Mouse (Mus musculus): ENCODE data around the gene Akr1b8. TPM values are rescaled to one million over a fixed set of nuclear protein-coding genes. Genes with fewer than 3 reads are reported as not detected.
"Not testable (repeated sequence)": the region's sequence is repeated elsewhere in the genome, so short reads cannot be mapped to it uniquely, and the experiment has no call there.

The Akr1b8 gene
- polyA plus RNA-seq, 1 experiment from 2014 or later, result 23.0 TPM

DNA sequence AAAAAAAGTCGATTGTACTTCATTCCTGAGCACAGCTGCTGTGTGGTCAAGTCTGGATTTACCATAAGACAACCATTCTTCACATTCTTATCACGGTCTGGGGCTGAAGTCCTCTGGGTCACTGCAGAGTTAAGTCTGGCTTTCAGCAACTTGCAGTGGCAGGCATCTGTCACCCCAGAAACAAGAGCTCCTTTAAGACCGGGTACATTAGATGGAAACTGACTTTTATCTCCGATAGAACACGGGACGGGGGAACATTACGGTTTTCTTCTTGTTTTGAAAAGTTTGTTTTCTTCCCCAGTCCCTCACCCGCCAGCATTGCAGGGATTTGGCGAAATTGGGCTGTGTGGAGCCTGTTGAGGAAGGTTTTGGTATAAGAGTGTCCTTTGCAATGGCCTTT is 1.9 kb downstream of the Akr1b8 start:
- Histone ChIP-seq H3K4me1 (ENCODE audit: control insufficient read depth, insufficient read depth, low read length) (peaks cover 8% of the 10 kb centered on the region; the same call in 1 of the 2 replicates), H3K4me2 (no peak overlapping the region), H3K36me3 (ENCODE audit: control insufficient read depth, insufficient read depth, low read length) (no peaks in the 10 kb centered on the region), H3K4me3 (ENCODE audit: low read depth, low read length) (no peak overlapping the region), H3K27ac (ENCODE audit: low read depth, low read length) (no peak overlapping the region), H3K9me3 (ENCODE audit: control insufficient read depth, low read length) (no peaks in the 10 kb centered on the region), H3K9ac (ENCODE audit: low read length) (no peak overlapping the region), H3K27me3 (ENCODE audit: control insufficient read depth, insufficient read depth, low read length) (no peaks in the 10 kb centered on the region)
- DNase-seq (ENCODE audit: low spot score, missing footprints) (no peak), ATAC-seq (ENCODE audit: low FRiP score) (no peak)
- 86% methylated on average over 9 of the region's 9 CpGs for WGBS

DNA sequence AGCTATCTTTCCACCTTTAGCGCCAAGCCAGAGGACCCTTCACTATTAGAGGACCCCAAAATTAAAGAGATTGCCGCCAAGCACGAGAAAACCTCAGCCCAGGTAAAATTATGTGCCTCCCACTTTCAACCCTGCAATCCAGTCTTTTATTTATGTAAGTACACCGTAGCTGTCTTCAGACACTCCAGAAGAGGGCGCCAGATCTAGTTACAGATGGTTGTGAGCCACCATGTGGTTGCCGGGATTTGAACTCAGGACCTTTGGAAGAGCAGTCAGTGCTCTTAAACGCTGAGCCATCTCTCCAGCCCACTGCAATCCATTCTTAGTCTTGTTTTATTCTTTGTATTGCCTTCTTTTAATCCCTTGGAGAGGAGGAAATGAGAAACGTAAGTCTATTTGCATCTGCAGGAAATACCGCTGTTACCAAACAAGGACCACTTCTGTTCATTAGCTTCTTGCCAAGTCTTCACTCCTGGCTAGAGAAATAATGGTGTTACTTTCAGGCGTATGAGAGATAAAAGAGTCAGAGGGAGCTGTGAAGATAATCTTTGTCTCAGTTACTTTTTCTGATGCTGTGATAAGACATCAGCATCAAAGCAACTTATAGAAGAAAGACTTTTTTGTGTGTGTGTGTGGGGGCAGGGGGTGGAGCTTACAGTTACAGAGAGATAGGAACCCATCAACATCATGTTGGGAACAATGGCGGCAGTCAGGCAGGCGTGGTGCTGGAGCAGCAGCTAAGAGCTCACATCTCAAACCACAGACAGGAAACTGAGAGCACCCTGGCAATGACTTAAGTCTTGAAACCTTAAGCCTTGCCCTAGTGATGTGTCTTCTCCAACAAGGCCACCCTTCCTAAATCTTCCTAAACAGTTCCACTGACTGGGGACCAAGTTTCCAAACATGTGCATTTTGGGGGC is 10.6 kb downstream of the Akr1b8 start:
- no peaks in the 10 kb centered on the region; the same call in 1 of the 2 replicates for H3K4me1 ChIP-seq (ENCODE audit: control insufficient read depth, insufficient read depth, low read length)
- WGBS, result 89% methylated on average over 12 of the region's 12 CpGs
- DNase-seq (ENCODE audit: low spot score, missing footprints) (no peak), ATAC-seq (ENCODE audit: low FRiP score) (no peak)
- no peaks in the 10 kb centered on the region for H3K27me3 ChIP-seq (ENCODE audit: control insufficient read depth, insufficient read depth, low read length)
- H3K9ac ChIP-seq (ENCODE audit: low read length), result no peak overlapping the region
- H3K4me2 ChIP-seq, result no peak overlapping the region
- no peaks in the 10 kb centered on the region for H3K36me3 ChIP-seq (ENCODE audit: control insufficient read depth, insufficient read depth, low read length)
- no peak overlapping the region for H3K27ac ChIP-seq (ENCODE audit: low read depth, low read length)
- no peak overlapping the region for H3K4me3 ChIP-seq (ENCODE audit: low read depth, low read length)
- no peaks in the 10 kb centered on the region for H3K9me3 ChIP-seq (ENCODE audit: control insufficient read depth, low read length)

DNA sequence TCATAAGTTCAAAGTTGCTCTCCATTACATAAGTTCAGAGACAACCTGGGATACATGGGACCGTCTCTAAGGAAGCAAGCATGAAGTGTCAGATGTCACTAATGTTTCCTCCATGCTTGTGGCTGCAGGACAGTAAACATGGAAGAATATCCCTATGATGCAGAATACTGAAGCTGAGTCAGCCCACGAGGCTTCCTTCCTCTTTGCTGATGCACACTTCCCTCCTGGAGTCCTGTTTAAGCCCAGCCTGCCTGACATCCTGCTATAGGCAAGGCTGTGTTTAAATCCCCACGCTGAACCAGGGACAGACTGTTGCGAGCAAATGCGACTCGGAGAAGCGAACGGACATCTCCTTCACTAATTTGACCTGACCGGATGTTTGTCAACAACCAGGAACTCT is 14.1 kb downstream of the Akr1b8 start:
- Histone ChIP-seq H3K4me2 (no peak overlapping the region), H3K4me3 (ENCODE audit: low read depth, low read length) (no peak overlapping the region), H3K9me3 (ENCODE audit: control insufficient read depth, low read length) (no peaks in the 10 kb centered on the region), H3K27me3 (ENCODE audit: control insufficient read depth, insufficient read depth, low read length) (no peaks in the 10 kb centered on the region), H3K27ac (ENCODE audit: low read depth, low read length) (no peak overlapping the region), H3K36me3 (ENCODE audit: control insufficient read depth, insufficient read depth, low read length) (no peaks in the 10 kb centered on the region), H3K9ac (ENCODE audit: low read length) (no peak overlapping the region), H3K4me1 (ENCODE audit: control insufficient read depth, insufficient read depth, low read length) (no peaks in the 10 kb centered on the region; the same call in 1 of the 2 replicates)
- ATAC-seq (ENCODE audit: low FRiP score), result no peak
- DNase-seq (ENCODE audit: low spot score, missing footprints), result no peak
- WGBS, result 85% methylated on average over 9 of the region's 9 CpGs

DNA sequence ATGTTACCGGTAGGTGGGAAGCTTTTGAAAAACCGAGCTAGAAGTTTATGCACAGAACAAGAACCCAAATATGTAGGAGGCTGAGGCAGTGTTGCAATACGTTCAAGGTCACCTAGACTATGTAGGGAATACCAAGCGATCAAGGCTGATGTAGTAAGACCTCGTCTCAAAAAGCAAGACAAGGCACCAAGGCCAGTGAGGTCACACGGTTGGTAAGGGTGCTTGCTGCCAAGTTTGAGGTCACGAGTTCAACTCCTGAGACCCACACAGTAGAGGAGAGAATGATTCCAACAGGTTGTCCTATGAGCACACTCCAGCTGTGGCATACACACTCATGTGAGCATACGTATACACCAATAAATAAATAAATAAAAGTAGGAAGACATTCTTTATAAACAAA is 16.2 kb downstream of the Akr1b8 start:
- Histone ChIP-seq H3K9me3 (ENCODE audit: control insufficient read depth, low read length) (no peaks in the 10 kb centered on the region), H3K4me1 (ENCODE audit: control insufficient read depth, insufficient read depth, low read length) (no peaks in the 10 kb centered on the region; the same call in 1 of the 2 replicates), H3K9ac (ENCODE audit: low read length) (no peak overlapping the region), H3K4me2 (no peak overlapping the region), H3K27ac (ENCODE audit: low read depth, low read length) (no peak overlapping the region), H3K27me3 (ENCODE audit: control insufficient read depth, insufficient read depth, low read length) (no peaks in the 10 kb centered on the region), H3K4me3 (ENCODE audit: low read depth, low read length) (no peak overlapping the region), H3K36me3 (ENCODE audit: control insufficient read depth, insufficient read depth, low read length) (no peaks in the 10 kb centered on the region)
- DNase-seq (ENCODE audit: low spot score, missing footprints), result no peak
- WGBS, result 83% methylated on average over 8 of the region's 8 CpGs
- no peak for ATAC-seq (ENCODE audit: low FRiP score)

DNA sequence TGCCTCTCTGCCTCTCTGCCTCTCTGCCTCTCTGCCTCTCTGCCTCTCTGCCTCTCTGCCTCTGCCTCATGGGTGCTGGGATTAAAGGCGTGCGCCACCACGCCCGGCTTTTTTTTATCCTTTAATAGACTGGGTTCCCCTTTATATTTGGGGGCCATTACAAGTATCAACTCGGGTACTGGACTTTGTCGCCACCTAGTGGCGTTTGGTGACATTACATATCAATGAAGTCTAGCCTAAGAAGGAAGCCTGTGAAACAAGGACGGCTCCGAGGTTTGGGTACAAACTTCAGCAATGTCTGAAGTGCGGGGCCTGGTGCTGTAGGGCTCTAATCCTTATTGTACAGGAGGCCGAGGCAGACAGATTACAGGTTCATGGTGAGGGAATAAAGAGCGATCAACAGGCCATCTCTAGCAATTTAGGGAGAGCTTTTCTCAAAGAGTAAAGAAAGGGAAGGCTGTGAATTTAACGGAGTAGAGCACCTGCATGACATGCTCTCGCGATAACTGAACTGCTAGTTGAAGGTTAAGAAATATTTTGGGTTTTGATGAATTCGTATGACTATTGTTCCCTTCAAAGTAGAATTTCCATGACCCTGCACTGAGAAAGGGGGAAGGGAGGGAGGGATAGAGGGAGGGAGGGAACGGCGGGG is 17.9 kb downstream of the Akr1b8 start:
- Histone ChIP-seq H3K9me3 (ENCODE audit: control insufficient read depth, low read length) (no peaks in the 10 kb centered on the region), H3K4me2 (peak overlapping the region; percentile 19; the same call in 1 of the 2 replicates), H3K36me3 (ENCODE audit: control insufficient read depth, insufficient read depth, low read length) (no peaks in the 10 kb centered on the region), H3K27ac (ENCODE audit: low read depth, low read length) (no peak overlapping the region), H3K4me3 (ENCODE audit: low read depth, low read length) (no peak overlapping the region), H3K4me1 (ENCODE audit: control insufficient read depth, insufficient read depth, low read length) (no peaks in the 10 kb centered on the region; the same call in 1 of the 2 replicates), H3K27me3 (ENCODE audit: control insufficient read depth, insufficient read depth, low read length) (no peaks in the 10 kb centered on the region), H3K9ac (ENCODE audit: low read length) (no peak overlapping the region)
- 22% methylated on average over 18 of the region's 18 CpGs for WGBS
- peak; percentile 99 for DNase-seq (ENCODE audit: low spot score, missing footprints)
- 0 out of 2 replicates have a peak, but pooled peaks have one; percentile 27 for ATAC-seq (ENCODE audit: low FRiP score)

DNA sequence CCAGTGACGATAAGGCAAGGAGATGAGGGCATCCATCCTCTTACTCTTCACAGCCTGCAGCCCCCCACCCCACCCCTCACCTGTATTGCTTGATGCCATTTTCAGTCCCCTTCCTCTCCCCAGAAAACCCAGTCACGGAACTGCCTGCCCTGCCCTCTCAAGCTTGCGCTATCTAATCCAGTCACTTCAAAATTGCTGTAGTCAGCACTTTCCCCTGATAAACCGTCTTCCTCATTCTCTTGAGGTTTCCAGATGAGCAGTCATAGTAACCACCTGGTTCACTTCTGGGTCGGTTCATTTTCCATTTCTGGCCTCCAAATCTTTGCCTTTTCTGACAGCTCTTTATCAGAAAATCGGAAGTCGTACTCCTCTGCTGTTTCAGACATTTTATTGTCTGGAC is 19.9 kb downstream of the Akr1b8 start:
- Histone ChIP-seq H3K27me3 (ENCODE audit: control insufficient read depth, insufficient read depth, low read length) (no peaks in the 10 kb centered on the region), H3K4me1 (ENCODE audit: control insufficient read depth, insufficient read depth, low read length) (no peaks in the 10 kb centered on the region; the same call in 1 of the 2 replicates), H3K4me2 (no peak overlapping the region), H3K9me3 (ENCODE audit: control insufficient read depth, low read length) (no peaks in the 10 kb centered on the region), H3K36me3 (ENCODE audit: control insufficient read depth, insufficient read depth, low read length) (no peaks in the 10 kb centered on the region), H3K4me3 (ENCODE audit: low read depth, low read length) (no peak overlapping the region), H3K9ac (ENCODE audit: low read length) (no peak overlapping the region), H3K27ac (ENCODE audit: low read depth, low read length) (no peak overlapping the region)
- ATAC-seq (ENCODE audit: low FRiP score) (no peak), DNase-seq (ENCODE audit: low spot score, missing footprints) (no peak)
- 83% methylated on average over 7 of the region's 7 CpGs for WGBS

DNA sequence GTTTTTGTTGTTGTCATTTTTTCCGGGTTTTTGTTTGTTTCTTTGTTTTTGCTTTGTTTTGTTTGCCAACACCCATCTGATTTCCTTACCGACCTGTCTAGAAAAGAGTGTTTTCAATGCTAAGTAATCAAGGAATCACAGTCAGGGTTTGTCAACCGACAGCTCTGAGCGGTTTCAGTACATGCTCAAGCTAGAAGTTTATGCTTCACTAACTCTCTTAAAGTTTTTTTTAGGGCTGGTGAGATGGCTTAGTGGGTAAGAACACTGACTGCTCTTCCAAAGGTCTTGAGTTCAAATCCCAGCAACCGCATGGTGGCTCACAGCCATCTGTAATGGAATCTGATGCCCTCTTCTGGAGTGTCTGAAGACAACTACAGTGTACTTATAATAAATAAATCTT is 22.0 kb downstream of the Akr1b8 start:
- DNase-seq (ENCODE audit: low spot score, missing footprints); H3K27me3 ChIP-seq (ENCODE audit: control insufficient read depth, insufficient read depth, low read length); H3K4me2 ChIP-seq; H3K27ac ChIP-seq (ENCODE audit: low read depth, low read length); H3K4me1 ChIP-seq (ENCODE audit: control insufficient read depth, insufficient read depth, low read length); H3K9me3 ChIP-seq (ENCODE audit: control insufficient read depth, low read length); H3K9ac ChIP-seq (ENCODE audit: low read length); ATAC-seq (ENCODE audit: low FRiP score); H3K36me3 ChIP-seq (ENCODE audit: control insufficient read depth, insufficient read depth, low read length); H3K4me3 ChIP-seq (ENCODE audit: low read depth, low read length): not testable (repeated sequence)
- WGBS, result 79% methylated on average over 5 of the region's 5 CpGs

DNA sequence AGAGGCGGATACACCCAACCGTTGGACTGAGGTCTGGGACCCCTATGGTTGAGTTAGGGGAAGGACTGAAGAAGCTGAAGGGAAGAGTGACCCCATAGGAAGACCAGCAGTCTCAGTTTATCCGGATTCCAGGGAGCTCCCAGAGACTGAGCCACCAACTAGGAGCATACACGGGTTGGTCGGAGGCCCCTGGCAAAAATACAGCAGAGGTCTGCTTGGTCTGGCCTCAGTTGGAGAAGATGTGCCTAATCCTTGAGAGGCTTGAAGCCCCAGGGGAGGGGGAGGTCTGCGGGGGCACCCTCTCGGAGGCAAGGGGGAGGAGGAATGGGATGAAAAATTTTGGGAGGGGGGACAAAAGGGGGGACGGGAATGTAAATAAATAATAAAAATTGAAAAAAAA is 29.5 kb downstream of the Akr1b8 start:
- WGBS, result 45% methylated on average over 8 of the region's 8 CpGs

DNA sequence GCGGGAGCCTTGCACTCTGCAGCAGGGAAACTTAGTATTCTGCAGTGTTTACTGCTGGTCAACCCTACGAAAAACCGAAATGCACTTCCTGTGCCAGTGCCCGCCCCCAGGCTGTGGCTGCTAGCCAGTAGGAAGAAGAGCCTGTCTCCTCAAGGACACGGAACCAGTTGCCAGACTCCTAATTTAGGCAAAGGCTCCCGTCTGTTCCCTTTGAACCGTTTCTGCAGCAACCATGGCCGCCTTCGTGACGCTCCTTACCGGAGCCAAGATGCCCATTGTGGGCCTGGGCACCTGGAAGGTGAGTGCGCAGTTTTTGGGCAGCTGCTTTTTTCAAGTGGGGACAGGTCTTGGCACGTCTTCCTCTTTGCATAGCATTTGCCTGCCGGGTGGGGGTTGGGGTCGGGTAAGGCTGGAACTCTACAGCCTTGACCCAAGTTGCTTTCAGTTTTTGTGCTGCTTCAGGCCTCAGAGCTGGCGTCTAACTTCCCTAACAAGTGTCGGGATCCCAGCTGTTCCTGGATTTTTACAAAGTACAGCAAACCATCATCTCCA is 30.3 kb downstream of the Akr1b8 start, which contains the start of gene Akr1b10:
Akr1b10 (plus strand) TSS at position 109 of the 552 bp plus-strand sequence.
- 2% methylated on average over 17 of the region's 17 CpGs for WGBS
- Histone ChIP-seq H3K4me2 (peak within 1 kb of the TSS; percentile 69), H3K27me3 (ENCODE audit: control insufficient read depth, insufficient read depth, low read length) (no peaks in the 10 kb centered on the region), H3K4me3 (ENCODE audit: low read depth, low read length) (peak within 1 kb of the TSS; percentile 38), H3K9me3 (ENCODE audit: control insufficient read depth, low read length) (no peaks in the 10 kb centered on the region), H3K9ac (ENCODE audit: low read length) (peak within 1 kb of the TSS; percentile 50), H3K4me1 (ENCODE audit: control insufficient read depth, insufficient read depth, low read length) (peaks cover 2% of the 10 kb centered on the region; the same call in 1 of the 2 replicates), H3K27ac (ENCODE audit: low read depth, low read length) (no peak within 1 kb of the TSS), H3K36me3 (ENCODE audit: control insufficient read depth, insufficient read depth, low read length) (no peaks in the 10 kb centered on the region)
- ATAC-seq (ENCODE audit: low FRiP score) (peak; percentile 69; the same call in 1 of the 2 replicates), DNase-seq (ENCODE audit: low spot score, missing footprints) (peak; percentile 94)

More for the DNA sequence above, 29.5 kb downstream of the Akr1b8 start:
- Histone ChIP-seq H3K9ac (ENCODE audit: low read length) (no peak overlapping the region), H3K36me3 (ENCODE audit: control insufficient read depth, insufficient read depth, low read length) (no peaks in the 10 kb centered on the region), H3K4me3 (ENCODE audit: low read depth, low read length) (no peak overlapping the region), H3K9me3 (ENCODE audit: control insufficient read depth, low read length) (no peaks in the 10 kb centered on the region), H3K4me1 (ENCODE audit: control insufficient read depth, insufficient read depth, low read length) (peaks cover 2% of the 10 kb centered on the region; the same call in 1 of the 2 replicates), H3K4me2 (no peak overlapping the region), H3K27me3 (ENCODE audit: control insufficient read depth, insufficient read depth, low read length) (no peaks in the 10 kb centered on the region), H3K27ac (ENCODE audit: low read depth, low read length) (no peak overlapping the region)
- ATAC-seq (ENCODE audit: low FRiP score), result no peak
- no peak for DNase-seq (ENCODE audit: low spot score, missing footprints)
